Mouse (Mus musculus): ENCODE results near the gene Ganc. TPM values are rescaled to one million over a fixed set of nuclear protein-coding genes. Genes with fewer than 3 reads are reported as not detected.

Gene Ganc
- polyA plus RNA-seq, 1 experiment, result 10.4 TPM

DNA sequence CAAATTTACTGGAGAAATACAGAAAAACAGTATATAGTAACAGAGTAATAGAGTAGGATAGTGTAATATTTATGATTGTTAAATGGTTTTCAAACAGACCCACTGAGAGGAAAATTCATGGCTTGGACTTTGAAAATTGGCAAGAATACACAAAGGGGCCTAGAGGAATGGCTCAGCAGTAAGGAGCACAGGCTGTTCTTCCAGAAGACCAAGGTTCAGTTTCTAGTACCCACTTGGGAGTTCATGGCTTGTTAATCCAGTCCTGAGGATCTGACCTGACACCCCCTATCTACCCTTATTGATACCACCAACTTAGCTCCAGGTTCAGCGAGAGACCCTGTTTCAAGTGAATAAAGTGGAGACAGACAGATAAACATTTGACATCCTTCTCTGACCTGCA lies 5.7 kb upstream of the Ganc start:
- H3K27ac ChIP-seq (ENCODE audit: insufficient read depth, low read depth, low read length), result no peak overlapping the region
- peaks cover 4% of the 10 kb centered on the region for H3K4me1 ChIP-seq (ENCODE audit: control insufficient read depth, insufficient read depth, low read length)
- TF ChIP-seq CTCF (IDR thresholded peaks at IDR 0.05; ENCODE audit: low read depth, low read length) (no peak), POLR2A (IDR thresholded peaks at IDR 0.05; ENCODE audit: borderline replicate concordance, low read depth, low read length) (no peak)
- H3K4me3 ChIP-seq (ENCODE audit: insufficient read depth, low read length), result no peak overlapping the region

DNA sequence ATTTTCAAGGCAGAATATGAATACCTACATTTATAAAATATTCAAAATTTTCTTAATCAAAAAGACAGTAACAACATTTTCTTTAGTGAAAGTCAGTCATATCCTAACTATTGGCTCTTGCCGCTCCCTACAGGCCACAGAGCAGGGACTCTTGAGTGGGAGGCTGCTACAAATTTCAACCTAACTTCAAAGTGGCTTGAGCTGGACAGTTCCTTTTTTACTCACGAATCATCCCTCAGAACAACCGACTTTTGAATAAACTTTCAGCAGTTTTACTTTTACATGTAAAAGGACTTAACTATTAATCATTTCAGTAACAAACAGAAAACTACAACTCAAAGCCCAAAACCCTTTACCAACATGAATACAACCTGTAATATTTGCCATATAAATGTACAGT lies 883 bp upstream of the Ganc start:
- Histone ChIP-seq H3K4me1 (ENCODE audit: control insufficient read depth, insufficient read depth, low read length) (peaks cover 4% of the 10 kb centered on the region), H3K4me3 (ENCODE audit: insufficient read depth, low read length) (peak overlapping the region; percentile 20; the same call in 1 of the 2 replicates), H3K27ac (ENCODE audit: insufficient read depth, low read depth, low read length) (no peak overlapping the region)
- TF ChIP-seq POLR2A (IDR thresholded peaks at IDR 0.05; ENCODE audit: borderline replicate concordance, low read depth, low read length) (no peak), CTCF (IDR thresholded peaks at IDR 0.05; ENCODE audit: low read depth, low read length) (no peak)

DNA sequence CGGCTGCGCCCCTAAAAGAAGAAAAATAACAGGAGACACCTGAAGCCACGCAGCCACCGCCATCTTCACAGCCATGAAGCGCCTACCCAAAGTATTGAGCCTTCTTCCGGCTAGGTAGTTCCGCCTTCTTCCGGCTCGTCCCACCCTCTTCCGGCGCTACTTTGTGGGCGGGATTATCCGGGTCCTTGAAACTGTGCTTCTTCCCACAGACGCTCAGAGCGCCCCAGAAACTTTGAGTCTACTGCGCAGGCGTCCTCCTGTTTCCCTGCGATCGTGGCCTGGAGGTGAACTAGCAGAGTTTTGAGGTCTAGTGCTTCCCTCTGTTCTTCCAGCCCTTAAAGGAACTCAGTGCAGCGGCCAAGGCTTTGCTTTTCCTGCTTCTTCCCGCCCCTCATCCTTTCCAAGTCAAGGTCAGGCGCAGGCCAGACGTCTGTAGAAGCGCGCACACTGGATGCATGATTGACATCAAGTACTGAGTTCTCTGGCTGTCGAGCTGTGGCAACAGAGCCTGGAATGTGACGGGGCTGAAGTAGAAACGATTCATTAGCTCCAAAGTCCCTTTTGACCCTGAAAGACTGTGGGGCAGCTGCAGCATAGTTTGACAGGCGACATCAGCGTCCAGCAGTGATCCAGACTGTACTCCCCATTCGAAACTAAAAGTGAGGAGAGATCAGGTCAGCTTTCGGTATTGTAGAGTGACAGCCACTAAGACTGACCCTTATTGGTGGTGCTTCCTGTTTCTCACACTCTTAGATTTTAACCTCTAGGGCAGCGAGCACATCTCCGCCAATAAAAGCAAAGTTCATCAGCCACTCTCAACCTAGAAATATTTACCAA lies 508 bp downstream of the Ganc start, which contains the start of gene Tmem87a:
Gene Tmem87a, minus strand, starts transcription at position 128 of the 837 bp plus-strand sequence.
- H3K4me3 ChIP-seq (ENCODE audit: insufficient read depth, low read length), result peak within 1 kb of the TSS; percentile 90
- peaks cover 4% of the 10 kb centered on the region for H3K4me1 ChIP-seq (ENCODE audit: control insufficient read depth, insufficient read depth, low read length)
- H3K27ac ChIP-seq (ENCODE audit: insufficient read depth, low read depth, low read length), result peak within 1 kb of the TSS; percentile 77
- 0 out of 2 replicates have a peak, but pooled peaks have one; percentile 4 for TF ChIP-seq POLR2A (IDR thresholded peaks at IDR 0.05; ENCODE audit: borderline replicate concordance, low read depth, low read length)
- TF ChIP-seq CTCF (IDR thresholded peaks at IDR 0.05; ENCODE audit: low read depth, low read length), result no peak

DNA sequence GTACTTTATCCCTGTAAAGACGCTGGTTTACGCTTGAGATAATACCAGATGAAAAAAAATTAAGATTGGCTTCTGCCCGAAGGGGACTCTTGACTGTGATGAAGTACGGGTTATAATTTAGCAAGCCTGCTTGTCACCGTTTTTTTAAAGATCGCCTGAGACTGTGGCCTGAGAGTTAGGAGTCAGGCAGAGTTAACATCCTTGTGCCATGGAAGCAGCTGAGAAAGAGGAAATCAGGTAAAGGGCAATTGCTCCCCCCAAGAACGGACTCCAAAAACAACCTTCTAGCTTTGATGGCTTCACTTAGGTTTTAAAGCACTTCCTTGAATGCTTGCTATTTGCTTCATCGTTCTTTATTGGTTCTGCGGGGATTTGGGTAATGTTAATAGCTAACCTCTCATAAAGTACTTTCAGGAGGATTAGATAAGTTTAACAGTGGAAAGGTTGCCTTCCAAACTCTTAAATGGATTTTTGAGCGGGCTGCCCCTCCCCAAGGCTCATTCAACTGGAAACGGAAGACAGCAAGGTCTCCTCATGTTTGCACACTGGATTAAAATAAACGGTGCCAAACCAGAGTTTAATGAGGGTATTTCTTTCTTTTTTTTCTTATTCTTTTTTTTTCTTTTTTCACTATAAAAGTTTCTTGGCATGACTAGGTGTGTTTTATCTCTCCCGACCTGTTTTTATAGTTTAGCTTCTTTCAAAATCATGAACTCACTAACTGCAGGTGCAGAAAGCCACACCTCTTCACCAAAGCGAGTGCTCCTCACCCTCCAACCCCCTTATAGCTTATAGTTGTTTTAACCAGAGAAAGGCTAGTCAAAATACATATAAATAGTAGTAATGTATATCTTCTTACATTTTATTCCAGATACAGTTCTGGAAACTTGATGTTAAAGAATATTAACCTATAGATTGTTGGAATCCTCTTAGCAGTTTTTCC lies 1.4 kb downstream of the Ganc start:
- Histone ChIP-seq H3K4me3 (ENCODE audit: insufficient read depth, low read length) (peak overlapping the region; percentile 65), H3K27ac (ENCODE audit: insufficient read depth, low read depth, low read length) (peak overlapping the region; percentile 77), H3K4me1 (ENCODE audit: control insufficient read depth, insufficient read depth, low read length) (peaks cover 4% of the 10 kb centered on the region)
- TF ChIP-seq POLR2A (IDR thresholded peaks at IDR 0.05; ENCODE audit: borderline replicate concordance, low read depth, low read length), result no peak
- TF ChIP-seq CTCF (IDR thresholded peaks at IDR 0.05; ENCODE audit: low read depth, low read length), result no peak

DNA sequence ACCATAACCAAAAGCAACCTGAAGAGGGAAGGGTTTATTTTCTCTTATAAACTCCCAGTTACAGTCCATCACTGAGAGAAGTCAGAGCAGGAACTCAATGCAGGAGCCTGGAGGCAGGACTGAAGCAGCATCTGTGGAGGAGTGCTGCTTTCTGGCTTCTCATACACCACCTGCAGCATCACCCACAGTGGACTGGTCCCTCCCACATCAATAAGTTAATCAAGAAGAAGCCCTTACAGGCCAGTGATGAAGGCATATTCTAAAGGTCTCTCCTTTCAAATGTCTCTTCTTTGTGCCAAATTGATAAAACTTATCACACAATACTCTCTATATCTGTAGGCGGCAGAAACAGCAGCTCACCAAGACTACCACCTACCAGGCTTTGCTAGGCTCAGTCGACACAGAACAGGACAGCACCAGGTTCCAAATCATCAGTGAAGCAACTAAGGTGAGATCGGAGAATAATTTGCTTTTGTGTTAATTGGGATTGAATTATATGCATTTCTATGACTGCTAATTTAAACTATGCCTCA lies 7.5 kb downstream of the Ganc start:
- H3K27ac ChIP-seq (ENCODE audit: insufficient read depth, low read depth, low read length), result no peak overlapping the region
- H3K4me1 ChIP-seq (ENCODE audit: control insufficient read depth, insufficient read depth, low read length), result no peaks in the 10 kb centered on the region
- TF ChIP-seq CTCF (IDR thresholded peaks at IDR 0.05; ENCODE audit: low read depth, low read length), result no peak
- no peak for TF ChIP-seq POLR2A (IDR thresholded peaks at IDR 0.05; ENCODE audit: borderline replicate concordance, low read depth, low read length)
- no peak overlapping the region for H3K4me3 ChIP-seq (ENCODE audit: insufficient read depth, low read length)

DNA sequence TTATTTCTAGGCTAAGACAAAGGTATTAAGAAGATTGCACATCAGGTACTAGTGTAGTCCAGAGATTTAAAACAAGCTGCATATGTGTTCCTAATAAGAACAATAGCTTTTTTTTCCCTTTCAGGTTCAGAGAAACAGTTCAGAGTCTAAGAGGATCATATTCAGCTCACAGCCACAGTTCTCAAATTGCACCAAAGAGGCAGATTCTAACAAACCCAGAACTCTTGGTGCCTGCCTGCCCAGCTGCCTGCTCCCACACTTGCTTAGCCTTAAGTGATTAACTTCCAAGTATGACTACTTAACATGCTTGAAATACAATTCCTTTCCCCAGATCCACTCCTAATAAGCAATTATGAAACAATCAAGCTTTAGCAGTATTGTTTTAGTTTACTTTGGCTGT lies 10.4 kb downstream of the Ganc start:
- H3K4me1 ChIP-seq (ENCODE audit: control insufficient read depth, insufficient read depth, low read length), result no peaks in the 10 kb centered on the region
- TF ChIP-seq POLR2A (IDR thresholded peaks at IDR 0.05; ENCODE audit: borderline replicate concordance, low read depth, low read length) (no peak), CTCF (IDR thresholded peaks at IDR 0.05; ENCODE audit: low read depth, low read length) (no peak)

DNA sequence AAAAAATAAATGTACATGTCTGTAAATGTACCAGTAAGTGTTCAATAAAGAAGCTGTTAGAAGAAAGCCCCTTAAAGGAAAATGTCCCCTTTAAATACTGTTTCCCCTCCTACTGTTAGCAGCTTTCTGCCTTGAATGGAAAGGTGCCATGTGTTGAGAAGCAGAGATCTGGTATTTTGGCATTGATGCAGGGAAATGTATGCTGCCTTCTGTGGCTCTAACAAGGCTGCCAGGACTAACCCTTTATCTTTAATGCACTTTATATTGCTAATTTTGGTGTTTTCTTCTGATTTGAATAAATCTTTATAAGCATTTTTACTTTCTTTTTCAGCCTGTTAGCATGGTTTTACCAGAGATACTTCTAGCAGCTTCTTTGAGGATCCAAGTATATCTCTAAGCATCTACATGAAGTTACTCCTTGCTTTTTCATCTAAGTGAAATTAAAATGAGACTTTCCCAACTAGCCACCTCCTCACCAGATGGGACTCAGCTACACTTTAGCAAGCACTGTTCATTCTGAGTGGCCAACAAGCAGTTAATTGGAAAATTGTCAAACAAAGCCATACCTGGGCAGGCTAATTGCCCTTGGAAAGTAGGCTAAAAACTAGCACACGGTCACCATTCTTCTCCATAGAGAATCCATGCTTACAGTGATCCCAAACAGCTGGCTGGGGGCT lies 11.2 kb downstream of the Ganc start:
- H3K27ac ChIP-seq (ENCODE audit: insufficient read depth, low read depth, low read length), result no peak overlapping the region
- no peak for TF ChIP-seq POLR2A (IDR thresholded peaks at IDR 0.05; ENCODE audit: borderline replicate concordance, low read depth, low read length)
- no peak for TF ChIP-seq CTCF (IDR thresholded peaks at IDR 0.05; ENCODE audit: low read depth, low read length)

More for the DNA sequence above, 10.4 kb downstream of the Ganc start:
- Histone ChIP-seq H3K4me3 (ENCODE audit: insufficient read depth, low read length) (no peak overlapping the region), H3K27ac (ENCODE audit: insufficient read depth, low read depth, low read length) (no peak overlapping the region)

DNA sequence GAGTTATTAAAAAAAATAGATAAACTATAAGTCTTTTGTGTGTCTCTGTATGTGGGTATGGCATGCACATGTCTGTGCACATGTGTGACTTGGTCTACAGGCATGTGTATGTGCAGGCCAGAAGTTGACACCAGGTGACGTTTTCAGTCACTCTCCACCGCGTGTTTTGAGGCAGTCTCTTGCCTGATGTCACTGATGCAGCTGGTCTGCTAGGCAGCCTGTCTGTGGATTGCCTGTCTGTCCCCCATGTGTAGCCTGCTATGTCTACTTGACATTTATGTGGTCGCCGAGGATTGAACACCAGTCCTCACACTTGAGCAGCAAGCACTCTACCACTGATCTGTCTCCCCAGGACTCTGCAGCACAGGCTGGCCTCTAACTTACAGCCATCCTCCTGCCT lies 20.7 kb downstream of the Ganc start:
- Histone ChIP-seq H3K27ac (ENCODE audit: insufficient read depth, low read depth, low read length) (peak overlapping the region; percentile 80), H3K4me3 (ENCODE audit: insufficient read depth, low read length) (no peak overlapping the region), H3K4me1 (ENCODE audit: control insufficient read depth, insufficient read depth, low read length) (peaks cover 14% of the 10 kb centered on the region)
- no peak for TF ChIP-seq CTCF (IDR thresholded peaks at IDR 0.05; ENCODE audit: low read depth, low read length)
- TF ChIP-seq POLR2A (IDR thresholded peaks at IDR 0.05; ENCODE audit: borderline replicate concordance, low read depth, low read length), result no peak

More for the DNA sequence above, 11.2 kb downstream of the Ganc start:
- Histone ChIP-seq H3K4me1 (ENCODE audit: control insufficient read depth, insufficient read depth, low read length) (no peaks in the 10 kb centered on the region), H3K4me3 (ENCODE audit: insufficient read depth, low read length) (no peak overlapping the region)

DNA sequence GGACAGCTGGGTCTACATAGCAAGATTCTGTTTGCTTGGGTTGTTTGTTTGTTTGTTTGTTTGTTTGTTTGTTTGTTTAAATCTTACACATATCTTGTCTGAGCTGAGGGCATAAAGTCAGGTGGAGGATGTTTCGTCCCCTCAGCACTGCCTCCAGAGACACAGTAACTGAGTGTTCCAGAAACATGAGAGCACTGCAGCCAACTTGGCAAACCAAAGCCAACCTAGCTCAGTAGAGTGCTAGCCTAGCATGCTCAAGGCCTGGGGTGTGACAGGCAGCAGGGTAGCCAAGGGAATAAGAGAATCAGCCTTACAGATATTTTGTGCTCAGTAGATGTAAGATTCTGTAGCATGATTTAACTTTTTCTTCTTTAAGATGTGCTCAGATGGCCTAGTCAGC lies 40.8 kb downstream of the Ganc start:
- TF ChIP-seq CTCF (IDR thresholded peaks at IDR 0.05; ENCODE audit: low read depth, low read length) (no peak), POLR2A (IDR thresholded peaks at IDR 0.05; ENCODE audit: borderline replicate concordance, low read depth, low read length) (no peak)
- H3K4me3 ChIP-seq (ENCODE audit: insufficient read depth, low read length), result no peak overlapping the region
- no peak overlapping the region for H3K27ac ChIP-seq (ENCODE audit: insufficient read depth, low read depth, low read length)
- peaks cover 5% of the 10 kb centered on the region for H3K4me1 ChIP-seq (ENCODE audit: control insufficient read depth, insufficient read depth, low read length)

All from bone marrow macrophage, adult 2 months (primary cell).